Mouse (Mus musculus) monocyte, adult 2 months (primary cell): ENCODE measurements around the gene Arhgap17.
A peak's percentile ranks its signal among the peaks of the same experiment; 100 is the strongest.

ENCODE experiments used
- DNase-seq, 2 experiments: peaks; one replicate each; pipeline ENCODE4 v3.0.0; 2022; ENCODE audit warnings: low spot score in 2 of 2, low read depth in 1 of 2

The Arhgap17 gene

DNA sequence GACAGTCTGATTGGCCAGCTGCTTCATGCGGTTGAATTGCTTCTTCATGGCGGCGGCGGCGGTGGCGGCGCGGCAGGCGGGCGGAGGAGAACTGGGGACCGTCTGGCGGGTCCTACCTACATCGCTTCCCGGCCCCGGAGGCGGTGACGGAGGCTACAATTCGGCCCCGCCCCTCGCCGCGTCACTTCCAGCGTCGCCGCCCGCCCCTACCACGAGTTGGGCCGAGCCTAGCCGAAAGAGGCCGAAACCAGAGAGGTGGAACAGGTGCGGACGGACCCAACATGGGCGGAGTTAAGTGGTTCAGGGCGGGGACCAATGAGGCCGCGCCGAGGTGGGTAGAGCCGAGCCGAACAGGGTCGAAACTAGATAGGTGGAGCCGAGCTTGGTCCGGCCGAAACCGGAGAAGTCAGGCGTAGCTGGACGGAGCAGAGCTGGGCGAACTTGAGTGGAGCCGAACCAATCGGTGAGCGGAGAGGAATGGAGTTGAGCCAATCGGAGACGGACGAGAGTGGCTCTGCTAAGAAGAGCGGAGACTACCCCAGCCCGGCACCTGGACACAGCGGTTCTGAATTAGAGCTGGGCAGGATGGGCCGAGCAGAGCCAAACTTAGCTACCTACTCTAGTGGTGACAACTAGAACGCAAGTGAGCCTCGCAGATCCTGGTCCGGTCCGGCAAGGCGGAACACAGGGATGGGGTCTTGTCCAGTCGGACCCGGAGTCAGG is at the start of gene Arhgap17, which contains the start of gene Lcmt1:
Gene Arhgap17 (minus strand): TSS at position 157 of the 723 bp plus-strand sequence.
Gene Lcmt1 (plus strand): TSS at position 26 of the 723 bp plus-strand sequence.
- DNase-seq, result peak; percentile 83 to 95

- DNase-seq, result no peak
Measured at GRCm38 (mm10) chr7:123417661-123418060, 47.9 kb upstream of the Arhgap17 start.

DNA sequence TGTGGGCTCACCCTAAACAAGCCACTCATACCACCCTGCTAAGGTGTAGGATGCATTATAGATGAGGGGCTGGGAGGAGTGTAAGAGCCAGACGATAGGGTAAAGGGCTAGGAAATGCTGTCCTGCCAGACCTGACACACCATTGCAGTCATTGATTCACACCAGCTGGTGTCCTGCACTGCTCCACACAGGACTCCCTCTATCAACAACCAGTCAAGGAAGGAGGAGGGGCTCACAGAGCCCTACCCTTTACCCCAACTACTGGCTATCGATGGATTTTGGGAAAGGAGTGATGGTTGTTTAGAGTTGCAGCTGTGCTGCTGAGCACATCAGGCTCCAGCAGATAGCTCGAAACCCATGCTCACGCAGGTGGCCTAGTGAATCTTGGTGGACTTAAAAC is 47.1 kb upstream of the Arhgap17 start:
- DNase-seq, result no peak

- no peak for DNase-seq
Measured at GRCm38 (mm10) chr7:123412143-123412542, 42.4 kb upstream of the Arhgap17 start.

- peak; percentile 49 to 62 for DNase-seq
Measured at GRCm38 (mm10) chr7:123411109-123411508, 41.4 kb upstream of the Arhgap17 start.

- DNase-seq, result peak in 1 of 2 experiments; percentile 7
Measured at GRCm38 (mm10) chr7:123410502-123410901, 40.8 kb upstream of the Arhgap17 start.

DNA sequence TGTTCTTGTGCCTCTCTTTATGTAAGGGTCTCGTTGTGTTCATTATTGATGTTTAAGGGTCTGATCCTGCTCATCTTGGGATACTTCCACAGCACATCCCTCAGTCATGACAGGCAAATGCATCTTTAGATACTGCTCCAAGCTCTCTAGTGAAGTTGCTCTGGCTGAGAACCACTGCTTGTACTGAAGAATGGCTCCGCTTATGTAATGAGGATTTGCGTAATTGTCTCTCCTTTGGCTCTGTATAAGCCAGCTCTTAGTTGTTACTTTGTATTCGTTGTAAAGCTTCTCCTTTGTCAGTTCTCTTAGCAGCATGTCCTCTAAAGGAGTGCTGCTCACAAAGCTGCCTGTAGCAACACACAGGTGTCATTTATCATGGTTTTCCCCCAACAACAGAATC is 37.3 kb upstream of the Arhgap17 start:
- DNase-seq, result no peak

DNA sequence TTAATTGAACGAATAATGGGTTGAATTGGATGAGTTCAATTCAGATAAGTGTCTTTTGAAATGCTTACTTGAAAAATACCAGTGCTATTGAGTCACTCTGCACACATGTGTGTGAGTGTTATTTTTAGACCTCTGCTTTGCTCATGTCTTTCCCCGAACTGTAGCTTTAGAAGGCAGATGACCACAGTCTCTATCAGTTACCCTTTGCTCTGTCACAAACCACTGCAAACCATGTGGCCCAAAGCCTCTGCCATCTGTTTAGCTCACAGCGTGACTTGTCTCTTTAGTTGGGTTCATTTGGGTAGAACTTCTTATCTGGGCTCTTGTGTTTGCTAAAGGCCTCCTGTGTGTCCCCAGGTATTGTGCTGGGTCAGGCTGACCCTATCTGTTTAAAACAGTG is 35.9 kb upstream of the Arhgap17 start:
- no peak for DNase-seq

- no peak for DNase-seq
Measured at GRCm38 (mm10) chr7:123404198-123404597, 34.5 kb upstream of the Arhgap17 start.

GRCm38 (mm10) chr7:123401121-123401520 is 31.4 kb upstream of the Arhgap17 start:
- DNase-seq, result no peak

- DNase-seq, result no peak
Measured at GRCm38 (mm10) chr7:123399286-123399685, 29.6 kb upstream of the Arhgap17 start.

- no peak for DNase-seq
Measured at GRCm38 (mm10) chr7:123398828-123399227, 29.1 kb upstream of the Arhgap17 start.

- no peak for DNase-seq
Measured at GRCm38 (mm10) chr7:123397931-123398330, 28.2 kb upstream of the Arhgap17 start.

DNA sequence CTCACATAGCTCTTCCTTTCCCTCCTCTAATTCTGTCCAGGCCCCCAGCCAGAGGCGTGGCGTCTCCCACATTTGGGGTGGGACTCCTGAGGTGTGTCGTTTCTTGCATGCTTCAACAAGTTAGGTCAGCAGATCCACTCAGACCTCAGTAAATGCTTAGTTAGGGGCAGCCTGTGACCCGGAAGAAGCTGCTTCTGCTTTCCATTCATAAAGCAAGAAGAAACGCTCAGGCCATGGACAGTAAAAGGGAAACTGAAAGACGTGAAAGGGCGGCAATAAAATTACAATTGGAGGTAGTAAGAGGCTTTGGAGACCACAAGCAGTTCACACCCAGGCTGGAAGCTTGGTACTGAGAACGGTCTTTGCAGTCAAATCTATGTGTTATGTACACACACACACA is 27.7 kb upstream of the Arhgap17 start:
- DNase-seq, result peak in 1 of 2 experiments; percentile 25

GRCm38 (mm10) chr7:123396900-123397299 is 27.2 kb upstream of the Arhgap17 start:
- no peak for DNase-seq

DNA sequence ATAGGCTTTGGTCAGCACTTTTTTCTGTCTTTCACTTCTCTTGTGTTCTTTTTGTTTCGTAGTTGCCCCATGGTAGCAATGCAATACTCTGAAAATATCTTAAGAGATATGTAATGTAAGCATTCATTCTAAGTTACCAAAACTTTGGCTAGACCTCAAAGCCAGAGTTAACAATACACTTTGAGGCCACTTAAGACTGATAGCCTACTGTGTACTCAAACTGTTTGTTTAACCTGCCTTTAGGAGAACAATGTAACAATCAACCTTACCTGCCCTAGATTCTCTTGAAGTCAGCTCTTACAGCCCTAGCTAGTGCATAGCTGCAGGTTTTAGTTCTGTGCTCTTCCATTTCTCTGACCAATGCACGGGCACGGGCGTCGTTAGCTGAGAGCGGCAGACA is 24.6 kb upstream of the Arhgap17 start:
- no peak for DNase-seq

- no peak for DNase-seq
Measured at GRCm38 (mm10) chr7:123389686-123390280, 20.1 kb upstream of the Arhgap17 start.

DNA sequence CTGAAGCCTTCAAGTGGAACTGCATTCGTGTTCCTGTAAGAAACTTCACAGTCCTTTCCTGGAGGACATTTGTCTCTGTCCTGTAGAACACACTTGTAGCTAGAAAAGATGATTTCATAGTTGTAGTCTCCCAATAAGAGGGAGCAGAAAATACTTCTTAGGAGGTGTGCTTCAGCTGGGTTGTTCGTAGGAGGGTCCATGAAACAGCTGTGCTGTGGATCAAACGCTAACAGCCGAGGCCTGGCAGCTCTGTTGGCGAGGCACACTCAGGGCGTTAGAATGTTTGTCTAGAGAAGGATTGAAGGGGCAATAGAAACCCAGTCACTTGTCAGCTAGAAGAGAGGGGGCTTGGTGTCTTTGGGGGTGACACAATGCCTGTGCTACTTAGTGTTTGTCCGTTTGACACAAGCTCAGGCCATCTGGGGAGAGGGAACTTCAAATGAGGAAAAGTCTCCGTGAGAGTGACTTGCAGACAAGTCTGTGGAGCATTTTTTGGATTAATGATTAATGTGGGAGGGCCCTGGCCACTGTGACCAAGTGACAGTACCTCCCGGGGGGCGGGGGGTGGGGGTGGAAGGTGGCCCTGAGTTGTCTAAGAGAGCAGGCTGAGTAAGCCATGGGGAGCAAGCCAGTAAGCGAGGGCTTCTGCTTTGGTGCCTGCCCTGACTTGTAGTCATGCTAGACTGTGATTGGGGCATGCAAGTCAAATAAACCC is 16.1 kb upstream of the Arhgap17 start:
- no peak for DNase-seq

DNA sequence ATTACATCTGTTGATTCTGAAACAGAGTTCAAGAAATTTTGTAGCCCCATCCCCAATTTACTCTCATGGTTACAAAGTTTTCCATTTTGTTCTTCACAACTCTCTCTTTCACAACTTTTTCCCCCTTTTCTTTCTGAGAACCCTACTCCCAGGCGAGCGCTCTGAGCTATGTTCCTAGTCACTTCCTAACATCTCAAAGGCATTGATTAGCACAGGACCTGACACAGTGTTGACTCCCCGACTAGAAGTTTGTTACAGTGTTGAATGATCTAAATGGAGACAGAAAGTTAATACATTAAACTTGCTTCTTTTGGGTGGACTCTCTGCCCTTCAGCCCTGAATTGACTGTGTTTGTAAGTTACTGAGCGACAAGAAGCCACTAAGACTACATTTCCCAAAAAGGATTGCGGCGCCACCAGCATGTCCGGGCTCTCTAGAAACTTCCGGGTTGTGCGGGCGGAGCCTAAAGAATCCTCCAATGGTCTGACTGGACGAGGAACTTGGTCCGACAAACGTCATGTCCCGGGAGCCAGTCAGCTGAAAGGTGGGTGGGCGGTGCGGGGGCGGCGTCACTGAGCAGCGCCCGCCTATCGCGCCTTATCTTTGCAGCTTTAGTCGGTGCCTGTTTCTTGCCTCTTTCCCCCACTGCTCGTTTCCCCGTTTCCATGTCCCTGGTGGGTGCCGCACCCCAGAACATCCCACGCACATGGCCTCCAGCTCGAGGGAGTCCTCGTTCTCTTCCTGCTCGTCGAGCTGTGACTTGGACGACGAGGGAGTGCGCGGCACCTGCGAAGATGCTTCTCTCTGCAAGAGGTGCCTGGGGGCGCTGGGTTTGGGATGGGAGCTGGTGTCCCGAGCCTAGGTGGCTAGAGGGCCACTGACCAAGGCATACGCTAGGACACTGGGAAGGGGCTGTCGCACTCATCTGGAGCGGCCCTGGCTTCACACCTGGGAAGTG is 8.0 kb upstream of the Arhgap17 start:
- peak; percentile 86 to 88 for DNase-seq

- DNase-seq, result peak in 1 of 2 experiments; percentile 29
Measured at GRCm38 (mm10) chr7:123371501-123371900, 1.8 kb upstream of the Arhgap17 start.

GRCm38 (mm10) chr7:123370700-123371099 is 985 bp upstream of the Arhgap17 start:
- no peak for DNase-seq
